29 mouse cellular contexts compared by ENCODE assay signal in genomic region chr8:90978720-90979119, GRCm38 (mm10).
DNase-seq lines count a peak whose midpoint lies in the region; ATAC-seq and TF ChIP-seq lines count a peak whose summit lies in the region.
"Had no signal": no experiment of that assay in that cellular context is flagged by ENCODE, and none has a peak within 500 bp of the region (broad histone marks: within the 10 kb centered on the region; RNA-seq: fewer than 3 reads in every experiment).

No protein-coding gene starts in this region.

- no peak for DNase-seq in liver, embryonic 11.5 days (ENCODE audit: low spot score)
- peak; percentile 70 for DNase-seq in MEL (ENCODE audit: low read depth, low spot score)
- DNase-seq in c-Kit-positive CD71-positive TER-119-positive erythroid progenitor cells, embryonic 14.5 days (ENCODE audit: low spot score), result peak; percentile 63
- DNase-seq in kidney, adult 2 months, result no peak
- no peak for DNase-seq in urinary bladder, adult 2 months (ENCODE audit: low spot score)
- DNase-seq: adrenal gland, postnatal 10 days; adrenal gland, postnatal 36 days; cerebellum, adult 11-12 months; cerebellum, adult 8-10 months; cerebellum, postnatal 10 days; cerebellum, postnatal 36 days; embryo, embryonic 11 days; gastrocnemius, postnatal 10 days; gastrocnemius, postnatal 36 days; heart, adult 2 months; heart, postnatal 14 days; heart, postnatal 4 days had no signal

- TF ChIP-seq RAD21 in MEL (IDR thresholded peaks at IDR 0.05; ENCODE audit: low read depth, low read length), result no peak

- H3K4me3 ChIP-seq in liver, embryonic 15.5 days (replicated peaks), result no peak overlapping the region
- H3K4me3 ChIP-seq in liver, embryonic 11.5 days (ENCODE audit: low read depth, low read length), result no peak overlapping the region
- no peak overlapping the region for H3K4me3 ChIP-seq in MEL (ENCODE audit: control insufficient read depth in 1 of 2, insufficient read depth in 1 of 2, low read depth in 2 of 2, low read length in 2 of 2)
- no peak overlapping the region for H3K4me3 ChIP-seq in kidney, adult 2 months (ENCODE audit: insufficient read depth, low read depth, low read length)
- H3K4me3 ChIP-seq: embryonic facial prominence, embryonic 10.5 days; embryonic facial prominence, embryonic 13.5 days; erythroblast, embryonic 14.5 days; forebrain, embryonic 13.5 days; heart, adult 2 months; heart, embryonic 10.5 days; heart, embryonic 13.5 days had no signal

- H3K9ac ChIP-seq in liver, embryonic 15.5 days, result no peak overlapping the region
- no peak overlapping the region for H3K9ac ChIP-seq in liver, embryonic 11.5 days (ENCODE audit: low read depth, low read length)
- no peak overlapping the region for H3K9ac ChIP-seq in MEL (ENCODE audit: control insufficient read depth, low read depth, low read length, poor library complexity, severe bottlenecking)
- H3K9ac ChIP-seq: embryonic facial prominence, embryonic 13.5 days; forebrain, embryonic 13.5 days; heart, embryonic 13.5 days; hindbrain, embryonic 14.5 days had no signal

- peak; percentile 58; the same call in 1 of the 2 replicates for ATAC-seq in liver, embryonic 15.5 days (ENCODE audit: insufficient read depth)
- ATAC-seq in liver, embryonic 11.5 days (replicated peaks; ENCODE audit: low FRiP score), result no peak; the same call in 1 of the 2 replicates
- ATAC-seq: CD4-positive, CD25-positive, alpha-beta regulatory T cell, adult 4 months; forebrain, embryonic 13.5 days; forebrain, embryonic 16.5 days; hindbrain, postnatal 0 days; Patski had no signal

- H3K27me3 ChIP-seq in liver, embryonic 15.5 days, result no peaks in the 10 kb centered on the region
- H3K27me3 ChIP-seq in liver, embryonic 11.5 days (replicated peaks; ENCODE audit: control insufficient read depth, insufficient read depth, low read length), result no peaks in the 10 kb centered on the region
- H3K27me3 ChIP-seq in MEL (ENCODE audit: control insufficient read depth in 1 of 2, insufficient read depth in 2 of 2, low read length in 2 of 2), result no peaks in the 10 kb centered on the region
- H3K27me3 ChIP-seq in kidney, adult 2 months (replicated peaks; ENCODE audit: control insufficient read depth, insufficient read depth, low read length), result no peaks in the 10 kb centered on the region
- H3K27me3 ChIP-seq: embryonic facial prominence, embryonic 13.5 days; forebrain, embryonic 13.5 days; heart, embryonic 13.5 days; Patski had no signal

- no peak overlapping the region for H3K4me2 ChIP-seq in liver, embryonic 15.5 days
- H3K4me2 ChIP-seq in liver, embryonic 11.5 days, result no peak overlapping the region
- H3K4me2 ChIP-seq: embryonic facial prominence, embryonic 13.5 days; forebrain, embryonic 13.5 days; heart, embryonic 13.5 days; hindbrain, embryonic 14.5 days had no signal

- H3K9me3 ChIP-seq in liver, embryonic 15.5 days (replicated peaks), result no peaks in the 10 kb centered on the region
- no peaks in the 10 kb centered on the region for H3K9me3 ChIP-seq in liver, embryonic 11.5 days (ENCODE audit: control insufficient read depth, low read length)
- no peaks in the 10 kb centered on the region for H3K9me3 ChIP-seq in MEL (replicated peaks; ENCODE audit: insufficient read depth, low read length)
- H3K9me3 ChIP-seq: embryonic facial prominence, embryonic 10.5 days; embryonic facial prominence, embryonic 13.5 days; forebrain, embryonic 13.5 days; heart, embryonic 10.5 days; heart, embryonic 13.5 days had no signal

- no peaks in the 10 kb centered on the region; the same call in 1 of the 2 replicates for H3K79me2 ChIP-seq in MEL (ENCODE audit: control insufficient read depth, insufficient read depth, low read length, poor library complexity)

- 24% methylated on average over 3 of the region's 3 CpGs for WGBS in liver, embryonic 15.5 days (ENCODE audit: insufficient replicate concordance)
- 59% methylated on average over 3 of the region's 3 CpGs for WGBS in liver, embryonic 11.5 days
- WGBS in kidney, adult 2 months, result 97% methylated on average over 3 of the region's 3 CpGs

- TF ChIP-seq POLR2A in MEL (IDR thresholded peaks at IDR 0.05; ENCODE audit: control insufficient read depth in 1 of 2, insufficient read depth in 1 of 2, low read depth in 1 of 2, low read length in 2 of 2, poor library complexity in 1 of 2), result no peak
- TF ChIP-seq POLR2A in kidney, adult 2 months (IDR thresholded peaks at IDR 0.05; ENCODE audit: low read depth, low read length), result no peak

- TF ChIP-seq EP300 in MEL (IDR thresholded peaks at IDR 0.05; ENCODE audit: low read depth in 1 of 2, low read length in 2 of 2), result peak; percentile 86

- peaks cover 28% of the 10 kb centered on the region for H3K36me3 ChIP-seq in liver, embryonic 15.5 days (replicated peaks)
- H3K36me3 ChIP-seq in liver, embryonic 11.5 days (ENCODE audit: control insufficient read depth, insufficient read depth, low read length), result peaks cover 9% of the 10 kb centered on the region; the same call in 1 of the 2 replicates
- peaks cover 11 to 33% of the 10 kb centered on the region in 2 experiments for H3K36me3 ChIP-seq in MEL (ENCODE audit: control insufficient read depth in 1 of 2, insufficient read depth in 2 of 2, low read length in 2 of 2)
- H3K36me3 ChIP-seq in kidney, adult 2 months (ENCODE audit: control insufficient read depth, insufficient read depth, low read length), result peaks cover 6% of the 10 kb centered on the region

- H3K27ac ChIP-seq in liver, embryonic 15.5 days (replicated peaks), result no peak overlapping the region
- H3K27ac ChIP-seq in liver, embryonic 11.5 days (ENCODE audit: low read depth, low read length), result no peak overlapping the region
- peak overlapping the region; percentile 43; the same call in 1 of the 2 replicates for H3K27ac ChIP-seq in MEL (ENCODE audit: control insufficient read depth, low read depth, low read length)
- no peak overlapping the region for H3K27ac ChIP-seq in kidney, adult 2 months (ENCODE audit: insufficient read depth, low read depth, low read length)
- H3K27ac ChIP-seq: embryonic facial prominence, embryonic 10.5 days; embryonic facial prominence, embryonic 13.5 days; forebrain, embryonic 13.5 days; heart, adult 2 months; heart, embryonic 10.5 days; heart, embryonic 13.5 days; hindbrain, embryonic 14.5 days; hindbrain, postnatal 0 days had no signal

- TF ChIP-seq CTCF in MEL (IDR thresholded peaks at IDR 0.05 in 2 of 3, conservative IDR thresholded peaks at IDR 0.05 in 1 of 3; ENCODE audit: control insufficient read depth in 1 of 3, insufficient read depth in 1 of 3, low read depth in 2 of 3, low read length in 3 of 3, poor library complexity in 1 of 3, severe bottlenecking in 1 of 3), result no peak
- no peak for TF ChIP-seq CTCF in kidney, adult 2 months (conservative IDR thresholded peaks at IDR 0.05; ENCODE audit: insufficient read depth, insufficient read length, low read depth, low read length)

- H3K4me1 ChIP-seq in liver, embryonic 15.5 days (replicated peaks), result peaks cover 7% of the 10 kb centered on the region; the same call in 1 of the 2 replicates
- no peaks in the 10 kb centered on the region for H3K4me1 ChIP-seq in liver, embryonic 11.5 days (replicated peaks; ENCODE audit: control insufficient read depth, insufficient read depth, low read length)
- H3K4me1 ChIP-seq in MEL (ENCODE audit: control insufficient read depth in 1 of 2, insufficient read depth in 2 of 2, low read length in 2 of 2), result peaks cover 7 to 27% of the 10 kb centered on the region in 2 experiments
- no peaks in the 10 kb centered on the region for H3K4me1 ChIP-seq in kidney, adult 2 months (ENCODE audit: control insufficient read depth, insufficient read depth, low read length)
- H3K4me1 ChIP-seq: embryonic facial prominence, embryonic 10.5 days; embryonic facial prominence, embryonic 13.5 days; forebrain, embryonic 13.5 days; heart, embryonic 10.5 days; heart, embryonic 13.5 days had no signal

TF ChIP-seq in MEL, 35 proteins besides CTCF, POLR2A, EP300 and RAD21:
- TF ChIP-seq BHLHE40 (IDR thresholded peaks at IDR 0.05; ENCODE audit: borderline replicate concordance, low read depth, low read length), result peak; percentile 50; the same call in 1 of the 2 replicates
- no peak for TF ChIP-seq HCFC1 (IDR thresholded peaks at IDR 0.05; ENCODE audit: low read depth, low read length)
- TF ChIP-seq SMC3 (IDR thresholded peaks at IDR 0.05; ENCODE audit: low read depth, low read length), result no peak
- peak; percentile 64 for TF ChIP-seq ZNF384 (IDR thresholded peaks at IDR 0.05; ENCODE audit: low read depth, low read length)
- TF ChIP-seq ETS1 (IDR thresholded peaks at IDR 0.05; ENCODE audit: low read depth, low read length), result peak; percentile 80
- TF ChIP-seq TAL1 (IDR thresholded peaks at IDR 0.05; ENCODE audit: low read length), result peak; percentile 69
- 0 out of 2 replicates have a peak, but pooled peaks have one; percentile 59 for TF ChIP-seq CHD1 (IDR thresholded peaks at IDR 0.05; ENCODE audit: low read depth, low read length)
- TF ChIP-seq ZC3H11A (IDR thresholded peaks at IDR 0.05; ENCODE audit: low read depth, low read length), result no peak
- TF ChIP-seq TCF12 (IDR thresholded peaks at IDR 0.05; ENCODE audit: low read depth, low read length), result peak; percentile 90
- TF ChIP-seq NELFE (IDR thresholded peaks at IDR 0.05; ENCODE audit: low read depth, low read length), result no peak
- TF ChIP-seq RCOR1 (IDR thresholded peaks at IDR 0.05; ENCODE audit: low read depth, low read length), result peak; percentile 88
- TF ChIP-seq GATA1 (IDR thresholded peaks at IDR 0.05; ENCODE audit: low read depth, low read length), result peak; percentile 90

Comparison
In these comparisons a context has a peak if more than half of its experiments do, and no peak if none do; other contexts are left out.
1. DNase-seq: peak in MEL (single experiment) and c-Kit-positive CD71-positive TER-119-positive erythroid progenitor cells, embryonic 14.5 days (single experiment); none in liver, embryonic 11.5 days (single experiment), kidney, adult 2 months (single experiment) and urinary bladder, adult 2 months (single experiment).